Mouse (Mus musculus): ENCODE results near the gene Pbrm1.

Pbrm1 gene

DNA sequence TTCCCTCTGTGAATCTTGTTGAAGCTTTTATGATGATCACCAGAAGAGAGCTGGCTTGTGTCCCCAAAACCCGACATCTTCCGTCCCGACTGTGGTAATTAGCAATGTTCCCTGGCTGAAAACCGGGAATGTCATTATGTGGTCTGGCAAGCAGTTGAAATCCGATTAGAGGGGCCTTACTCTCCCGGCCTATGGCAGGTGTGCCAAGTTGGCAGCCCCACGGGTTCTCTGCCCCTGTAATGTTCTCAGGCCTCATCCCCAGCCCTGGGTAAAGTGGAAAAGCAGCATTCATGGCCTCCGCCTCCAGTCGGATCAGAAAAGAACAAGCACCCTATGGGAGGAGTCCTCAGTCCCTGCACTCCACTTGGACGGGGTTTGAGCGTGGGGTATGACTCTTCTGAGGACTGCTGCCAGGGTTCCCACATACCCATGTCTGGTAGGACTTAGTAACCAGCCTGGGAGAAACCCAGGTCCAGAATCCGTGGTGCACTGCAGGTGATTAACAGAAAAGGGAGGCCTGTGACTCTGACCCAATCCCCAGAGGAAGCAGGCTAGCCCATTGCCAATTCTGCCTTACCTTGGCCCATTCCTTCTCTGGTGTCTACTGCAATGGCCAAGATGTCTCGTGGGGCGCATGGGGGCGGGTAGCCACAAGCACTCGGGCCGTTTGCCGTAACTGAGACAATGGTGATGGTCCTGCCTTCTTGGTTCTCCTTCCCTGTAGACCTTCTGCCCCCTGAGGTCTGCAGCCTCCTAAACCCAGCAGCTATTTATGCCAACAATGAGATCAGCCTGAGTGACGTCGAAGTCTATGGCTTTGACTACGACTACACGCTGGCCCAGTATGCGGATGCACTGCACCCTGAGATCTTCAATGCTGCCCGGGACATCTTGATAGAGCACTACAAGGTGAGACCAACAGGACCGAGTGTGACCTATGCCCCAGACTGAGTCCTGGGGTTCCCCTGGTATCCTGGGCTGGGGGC, 115.4 kb downstream of the Pbrm1 start:
- peak; percentile 61 for DNase-seq

DNA sequence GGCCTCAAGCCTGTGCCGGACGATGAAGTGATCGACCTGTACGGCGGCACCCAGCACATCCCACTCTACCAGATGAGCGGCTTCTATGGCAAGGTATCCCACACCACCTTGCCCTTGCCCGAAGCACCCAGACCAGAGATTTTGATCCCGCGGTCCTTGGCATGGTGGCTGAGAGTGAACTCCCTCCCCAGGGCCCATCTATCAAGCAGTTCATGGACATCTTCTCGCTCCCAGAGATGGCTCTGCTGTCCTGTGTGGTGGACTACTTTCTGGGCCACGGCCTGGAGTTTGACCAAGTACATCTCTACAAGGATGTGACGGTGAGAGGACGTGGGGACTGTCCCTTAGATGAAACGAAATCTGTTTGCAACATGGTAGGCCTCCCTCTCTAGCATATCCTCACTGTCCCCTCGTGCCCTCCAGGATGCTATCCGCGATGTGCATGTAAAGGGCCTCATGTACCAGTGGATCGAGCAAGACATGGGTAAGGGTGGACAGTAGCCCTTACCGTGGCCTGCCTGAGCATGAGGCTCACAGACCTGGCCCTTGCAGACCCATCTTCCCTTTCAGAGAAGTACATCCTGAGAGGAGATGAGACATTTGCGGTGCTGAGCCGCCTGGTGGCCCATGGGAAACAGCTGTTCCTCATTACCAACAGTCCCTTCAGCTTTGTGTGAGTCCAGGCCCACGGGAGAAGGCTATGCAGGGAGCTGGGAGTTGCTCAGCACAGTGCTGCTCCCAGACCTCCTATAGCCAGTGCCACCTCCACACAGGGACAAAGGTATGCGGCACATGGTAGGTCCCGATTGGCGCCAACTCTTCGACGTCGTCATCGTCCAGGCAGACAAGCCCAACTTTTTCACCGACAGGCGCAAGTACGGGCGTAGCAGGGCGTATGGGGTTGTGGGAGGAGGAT, 116.8 kb downstream of the Pbrm1 start:
- DNase-seq = no peak

- no peak for DNase-seq
Measured at GRCm38 (mm10) chr14:31136411-31137280, 117.7 kb downstream of the Pbrm1 start.

- DNase-seq = no peak
Measured at GRCm38 (mm10) chr14:31137281-31137595, 118.3 kb downstream of the Pbrm1 start.

- peak; percentile 75 for DNase-seq
Measured at GRCm38 (mm10) chr14:31137791-31138190, 118.9 kb downstream of the Pbrm1 start.

GRCm38 (mm10) chr14:31138219-31138896, 119.4 kb downstream of the Pbrm1 start:
- DNase-seq = no peak

DNA sequence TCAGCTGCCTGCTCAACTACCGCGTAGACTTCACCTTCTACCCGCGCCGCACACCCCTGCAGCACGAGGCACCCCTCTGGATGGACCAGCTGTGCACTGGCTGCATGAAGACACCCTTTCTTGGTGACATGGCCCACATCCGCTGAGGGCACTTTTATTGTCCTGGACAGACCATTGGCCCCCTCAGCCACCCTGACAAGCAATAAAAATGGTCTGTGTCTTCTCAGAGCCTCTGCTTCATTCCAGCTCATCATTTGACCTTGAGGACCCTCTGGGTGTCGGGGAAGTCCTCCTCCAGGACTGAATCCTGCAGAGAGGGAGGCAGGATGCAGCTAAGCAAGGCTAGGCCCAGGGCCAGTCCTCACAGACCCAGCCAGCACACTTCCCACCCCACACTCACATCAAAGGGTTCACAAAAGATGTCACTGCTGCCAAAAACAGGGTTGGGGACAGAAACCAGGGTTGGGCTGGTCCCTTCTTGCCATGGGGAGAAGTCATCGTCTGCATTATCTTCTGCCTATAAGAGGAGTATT, 120.0 kb downstream of the Pbrm1 start:
- DNase-seq = no peak

- DNase-seq = no peak
Measured at GRCm38 (mm10) chr14:31139666-31140065, 120.7 kb downstream of the Pbrm1 start.

DNA sequence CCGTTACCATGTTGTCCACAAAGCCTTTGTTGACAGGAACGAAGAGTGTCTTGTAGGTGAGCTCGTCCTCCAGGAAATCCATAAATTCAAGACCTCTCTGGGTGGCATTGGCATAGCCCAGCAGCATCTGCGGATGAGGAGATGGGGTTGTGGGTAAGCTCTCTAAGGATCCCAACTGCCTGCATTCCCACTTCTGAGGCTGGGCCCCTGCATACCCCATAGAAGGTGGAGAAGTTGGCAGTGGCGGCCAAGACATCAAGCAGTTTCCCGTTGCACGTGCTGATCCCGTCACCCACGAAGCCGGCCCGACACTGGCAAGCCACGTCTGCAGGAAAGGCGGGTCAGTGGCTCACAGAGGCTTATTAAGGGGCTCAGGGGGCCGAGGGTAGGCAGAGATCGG, 121.2 kb downstream of the Pbrm1 start:
- DNase-seq = no peak

- no peak for DNase-seq
Measured at GRCm38 (mm10) chr14:31141011-31141410, 122.1 kb downstream of the Pbrm1 start.

DNA sequence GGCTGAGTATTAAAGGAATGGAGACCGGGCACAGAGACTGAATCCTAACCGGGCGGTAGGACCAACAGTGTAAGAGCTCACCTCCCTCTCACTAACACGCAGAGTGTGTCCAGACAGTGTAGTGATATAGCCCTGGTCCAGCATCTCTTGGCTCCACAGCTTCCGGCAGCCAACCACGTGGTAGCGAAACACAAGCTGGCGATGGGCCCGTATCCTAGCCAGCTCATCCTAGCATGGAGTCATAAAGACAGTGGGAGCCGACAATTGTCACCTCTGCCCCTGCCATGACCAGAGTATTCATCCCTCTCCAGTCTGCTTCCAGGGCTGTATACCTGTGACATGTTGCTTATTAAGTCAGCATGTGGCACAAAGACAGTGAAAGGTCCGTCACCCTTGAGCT, 126.8 kb downstream of the Pbrm1 start:
- DNase-seq = no peak

DNA sequence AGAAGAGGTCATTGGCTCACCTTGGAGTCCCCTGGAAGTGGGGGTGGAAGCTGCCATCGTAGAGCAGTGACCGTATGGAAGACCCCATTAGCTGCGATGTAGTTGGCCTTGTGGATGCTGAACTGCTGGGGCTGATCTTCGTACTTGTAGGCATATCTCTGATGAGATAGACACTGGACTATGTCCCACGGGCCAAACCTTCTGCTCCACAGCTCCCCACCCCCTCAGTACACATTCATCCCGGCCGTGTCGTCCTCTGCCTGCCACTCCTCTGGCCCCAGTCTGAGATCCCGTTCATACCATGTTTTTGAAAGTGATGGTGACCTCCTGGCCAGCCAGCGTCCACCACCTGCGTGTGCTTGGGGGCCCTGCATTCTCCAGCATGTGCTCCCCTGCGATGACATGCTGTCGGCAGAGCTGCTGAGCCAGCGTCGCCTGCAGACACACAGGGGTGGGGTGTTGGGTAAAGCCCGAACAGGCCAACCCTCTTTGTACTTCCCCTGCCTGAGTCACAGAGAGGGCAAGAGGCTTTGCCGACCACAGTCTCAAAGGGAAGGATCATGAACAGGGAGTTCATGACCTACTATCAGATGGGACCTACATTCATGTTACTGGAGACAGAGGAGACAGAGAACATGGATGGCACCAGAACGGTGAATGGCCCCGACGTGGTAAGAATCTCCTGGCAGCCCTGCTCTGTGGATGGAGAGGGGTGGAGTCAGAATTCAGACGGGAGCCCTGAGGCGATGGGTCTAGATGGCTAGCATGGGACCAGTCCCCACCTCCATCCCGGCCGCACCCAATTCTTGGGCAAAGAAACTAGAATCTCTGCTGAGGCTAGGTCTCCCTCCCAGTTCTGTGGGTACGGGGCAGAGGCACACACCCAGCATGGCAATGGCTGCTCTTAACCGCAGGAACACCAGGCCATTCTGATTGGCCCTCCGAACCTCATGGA, 141.5 kb downstream of the Pbrm1 start:
- no peak for DNase-seq

GRCm38 (mm10) chr14:31161191-31161590, 142.3 kb downstream of the Pbrm1 start:
- DNase-seq = no peak

GRCm38 (mm10) chr14:31161638-31162037, 142.7 kb downstream of the Pbrm1 start:
- no peak for DNase-seq

GRCm38 (mm10) chr14:31164067-31164466, 145.1 kb downstream of the Pbrm1 start:
- no peak for DNase-seq

- no peak for DNase-seq
Measured at GRCm38 (mm10) chr14:31165010-31165409, 146.1 kb downstream of the Pbrm1 start.

DNA sequence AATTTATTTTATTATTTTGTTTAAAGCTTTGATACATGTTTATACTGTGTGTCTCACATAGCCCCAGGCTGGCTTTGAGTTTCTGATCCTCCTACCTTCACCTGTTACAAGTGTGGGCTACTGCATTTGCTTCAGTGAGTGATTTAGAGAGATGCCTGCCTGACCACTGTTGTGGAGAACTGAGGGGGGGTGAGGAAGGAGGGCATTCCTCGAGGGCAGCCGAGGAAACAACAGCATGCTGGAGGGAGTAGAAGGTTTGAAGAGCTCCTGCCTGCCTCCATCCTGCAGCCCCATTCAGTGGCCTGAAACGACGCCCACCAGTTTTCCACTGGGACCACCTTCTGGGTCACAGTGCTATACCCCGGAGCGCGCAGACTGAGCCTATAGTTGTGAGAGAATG, 146.5 kb downstream of the Pbrm1 start:
- no peak for DNase-seq

DNA sequence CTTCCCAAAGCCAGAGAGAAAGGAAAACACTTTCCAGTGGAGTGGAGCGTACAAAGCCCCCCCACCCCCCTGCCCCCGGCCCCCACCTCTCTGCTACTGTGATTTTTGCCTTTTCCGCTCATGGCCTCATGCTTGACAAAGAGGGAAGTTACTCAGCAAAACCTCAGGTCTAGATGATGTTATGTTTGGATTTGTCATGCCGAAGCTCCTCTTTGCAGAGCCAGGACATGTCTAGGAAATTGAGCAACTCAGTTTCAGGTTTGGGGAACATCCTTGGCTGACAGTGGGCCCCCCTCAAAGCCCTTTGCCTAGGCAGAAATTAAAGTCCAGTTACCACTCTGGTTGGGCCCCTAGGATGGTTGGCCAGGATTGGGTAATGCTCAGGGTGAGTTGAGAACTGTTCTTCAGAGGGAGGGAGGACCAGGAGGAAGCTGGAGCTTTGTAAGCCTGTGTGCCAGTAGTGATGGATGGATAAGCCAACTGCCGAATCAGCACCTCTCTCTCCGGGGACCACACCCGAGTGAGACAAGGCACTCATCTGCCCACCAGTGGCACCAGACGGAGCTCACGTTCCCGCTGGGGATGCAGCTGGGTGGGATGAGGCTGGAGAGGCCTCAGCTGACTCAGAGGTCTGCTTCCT, 147.2 kb downstream of the Pbrm1 start:
- DNase-seq = no peak

DNA sequence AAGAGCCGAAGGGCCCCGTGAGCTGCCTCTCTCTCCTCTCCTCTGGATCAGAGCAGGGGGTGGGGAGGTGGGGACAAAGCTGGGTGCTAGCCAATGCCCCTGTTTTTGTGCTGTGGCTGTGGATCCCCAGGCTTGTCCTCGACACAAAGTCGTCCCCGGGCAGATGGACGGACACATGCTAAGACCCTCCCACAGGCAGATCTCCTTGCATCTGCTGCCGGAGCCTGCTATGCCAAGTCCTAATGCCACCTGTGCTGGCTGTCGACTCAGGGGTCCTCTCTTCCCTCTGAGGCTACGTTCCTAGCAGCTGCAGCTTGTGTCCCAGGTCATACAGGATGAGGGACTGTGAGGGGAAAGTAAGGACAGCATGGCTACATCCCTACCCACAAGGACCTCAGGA, 147.9 kb downstream of the Pbrm1 start:
- DNase-seq = no peak

DNA sequence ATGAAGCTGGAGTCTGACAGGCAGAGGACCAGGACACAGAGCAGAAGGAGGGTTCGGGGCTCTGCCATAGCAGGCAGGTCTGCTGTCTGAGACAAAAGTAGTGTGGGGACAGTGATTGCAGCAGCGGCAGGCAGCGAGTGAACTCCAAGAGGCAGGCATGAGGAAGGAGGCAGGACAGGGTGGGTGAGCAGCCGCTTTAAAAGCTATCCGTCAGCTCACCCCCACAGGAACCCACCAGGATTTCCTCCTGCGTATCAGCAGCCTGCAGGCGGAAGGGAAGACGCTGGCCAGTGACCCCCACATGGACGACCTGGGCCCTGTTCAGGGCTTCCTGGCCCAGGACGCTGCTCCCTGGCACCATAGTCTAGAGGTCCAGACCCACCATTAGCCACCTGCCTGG, 149.5 kb downstream of the Pbrm1 start, which contains the start of gene Stab1:
Stab1 (minus strand) TSS at position 217 of the 400 bp plus-strand sequence.
- peak; percentile 75 for DNase-seq
